Mouse (Mus musculus) liver, embryonic 15.5 days (tissue): ENCODE results near the gene Als2cl. TPM values are rescaled to one million over a fixed set of nuclear protein-coding genes. Genes with fewer than 3 reads are reported as not detected.

ENCODE experiments used
- ATAC-seq: fragments of 200-750 bp; cut with Nextera tagmentation; 2 replicates; pipeline ENCODE4 v1.8.0; 2017; ENCODE audit warnings: moderate number of reproducible peaks, mild to moderate bottlenecking, moderate library complexity; ENCODE audit not compliant: insufficient read depth
- H3K27ac ChIP-seq: fragments of 300-500 bp; sonication (generic); replicated peaks from 2 replicates; pipeline ENCODE4 v1.5.1; 2015; ENCODE audit warnings: mild to moderate bottlenecking, inconsistent platforms
- H3K27me3 ChIP-seq: fragments of 300-500 bp; sonication (generic); 2 replicates; pipeline ENCODE4 v1.6.1; 2015; ENCODE audit warnings: mild to moderate bottlenecking, inconsistent platforms
- H3K36me3 ChIP-seq: fragments of 300-500 bp; sonication (generic); replicated peaks from 2 replicates; pipeline ENCODE4 v1.6.1; 2015; ENCODE audit warnings: moderate library complexity, mild to moderate bottlenecking, inconsistent platforms
- H3K4me1 ChIP-seq: fragments of 300-500 bp; sonication (generic); replicated peaks from 2 replicates; pipeline ENCODE4 v1.6.1; 2015; ENCODE audit warnings: inconsistent platforms
- H3K4me2 ChIP-seq: fragments of 300-500 bp; sonication (generic); 2 replicates; pipeline ENCODE4 v1.6.1; 2015; ENCODE audit warnings: moderate library complexity, mild to moderate bottlenecking, inconsistent platforms
- H3K4me3 ChIP-seq: fragments of 300-500 bp; sonication (generic); replicated peaks from 2 replicates; pipeline ENCODE4 v1.5.1; 2015; ENCODE audit warnings: mild to moderate bottlenecking, inconsistent platforms
- H3K9ac ChIP-seq: fragments of 300-500 bp; sonication (generic); 2 replicates; pipeline ENCODE4 v1.6.1; 2015; ENCODE audit warnings: moderate library complexity, mild to moderate bottlenecking, inconsistent platforms
- H3K9me3 ChIP-seq: fragments of 300-500 bp; sonication (generic); replicated peaks from 2 replicates; pipeline ENCODE4 v1.6.1; 2016; ENCODE audit warnings: inconsistent platforms
- WGBS: fragments of 180-500 bp; shearing (Covaris S2); methylation state at CpG from one replicate; pipeline ENCODE4 v1.1.7; 2015; ENCODE audit warnings: mixed read lengths; ENCODE audit not compliant: insufficient replicate concordance; 5-methylcytosine and 5-hydroxymethylcytosine counted together
- polyA plus RNA-seq: library from polyadenylated mRNA; unstranded; fragments of >200 nt; fragmentation: Nextera tagmentation; extraction: Ambion mirVana; gene quantifications from 2 replicates; pipeline ENCODE4 v1.2.1, GENCODE M21; 2015

Als2cl gene
- polyA plus RNA-seq, 1 experiment from 2014 or later: 1.7 TPM

DNA sequence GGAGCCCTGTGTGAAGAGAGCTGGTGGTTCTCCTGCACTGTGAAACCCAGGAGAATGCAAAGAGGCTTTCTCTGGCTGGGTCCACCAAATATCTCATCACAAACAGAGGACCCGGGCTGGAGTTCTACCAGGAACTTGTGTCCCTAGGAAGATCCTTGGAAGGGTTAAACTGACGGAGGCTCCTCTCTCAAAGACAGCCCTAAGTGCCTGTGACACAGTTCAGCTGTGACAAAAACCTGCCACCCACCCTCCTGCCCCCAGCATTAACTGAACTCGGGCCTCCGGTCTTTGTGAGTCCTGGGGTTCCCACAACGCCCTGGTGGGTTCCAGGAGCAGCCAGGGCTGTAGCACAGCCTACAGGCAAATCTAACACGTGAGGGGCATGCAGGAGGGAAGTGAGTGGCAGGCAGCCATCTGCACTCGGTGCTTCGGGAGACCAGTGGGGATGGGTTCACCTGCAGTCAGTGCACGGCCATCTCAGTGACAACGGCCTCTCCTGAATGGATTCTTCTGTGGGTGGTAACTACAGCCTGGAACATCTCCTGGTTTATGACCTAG is 19.9 kb downstream of the Als2cl start:
- H3K9me3 ChIP-seq: no peaks in the 10 kb centered on the region
- H3K4me2 ChIP-seq: no peak overlapping the region
- ATAC-seq: no peak
- 61% methylated on average over 10 of the region's 10 CpGs for WGBS
- no peak overlapping the region for H3K9ac ChIP-seq
- no peaks in the 10 kb centered on the region for H3K27me3 ChIP-seq
- peaks cover 2% of the 10 kb centered on the region; the same call in 1 of the 2 replicates for H3K4me1 ChIP-seq
- no peak overlapping the region for H3K4me3 ChIP-seq
- no peaks in the 10 kb centered on the region for H3K36me3 ChIP-seq
- no peak overlapping the region for H3K27ac ChIP-seq

DNA sequence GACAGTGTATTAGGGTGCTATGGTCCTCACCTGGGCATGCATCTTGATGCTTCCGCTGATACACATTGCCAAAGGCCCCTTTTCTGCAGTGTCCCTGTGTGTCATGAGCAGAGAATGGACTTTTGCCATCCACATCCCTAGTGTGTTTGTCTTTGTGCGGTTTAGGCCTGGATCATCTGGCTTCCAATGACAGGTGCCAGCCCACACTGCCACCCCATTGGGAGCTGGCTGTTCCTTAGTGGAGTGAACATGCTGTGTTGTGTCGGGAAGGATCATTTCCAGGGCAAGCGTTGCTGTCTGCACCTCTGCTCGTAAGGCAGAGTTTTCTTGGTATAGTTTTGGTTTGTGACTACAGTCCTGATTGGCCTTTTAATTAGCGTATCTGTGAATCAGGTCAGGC is 21.5 kb downstream of the Als2cl start:
- H3K4me3 ChIP-seq: no peak overlapping the region
- H3K27me3 ChIP-seq: no peaks in the 10 kb centered on the region
- H3K4me2 ChIP-seq: no peak overlapping the region
- ATAC-seq: no peak
- no peaks in the 10 kb centered on the region for H3K4me1 ChIP-seq
- 63% methylated on average over 6 of the region's 6 CpGs for WGBS
- H3K9ac ChIP-seq: no peak overlapping the region
- H3K9me3 ChIP-seq: no peaks in the 10 kb centered on the region
- H3K27ac ChIP-seq: no peak overlapping the region
- H3K36me3 ChIP-seq: no peaks in the 10 kb centered on the region

DNA sequence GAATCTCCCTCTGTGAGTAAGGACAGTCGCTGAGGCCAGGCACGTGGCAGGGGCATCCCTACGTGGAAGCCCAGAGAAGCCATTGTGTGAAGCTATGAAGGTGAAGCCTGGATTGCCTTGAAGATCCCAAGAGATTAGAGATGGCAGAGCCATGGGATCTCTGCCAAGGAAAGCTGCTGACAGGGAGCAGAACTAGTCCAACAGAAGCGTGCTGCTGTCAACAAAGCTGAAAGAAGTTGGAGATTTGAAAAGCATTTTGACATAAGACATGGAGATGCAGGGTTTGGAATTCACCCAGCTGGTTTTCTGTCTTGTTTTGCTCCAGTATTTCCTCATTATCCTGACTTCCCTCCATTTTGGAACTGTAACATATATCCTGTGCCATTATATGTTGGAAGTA is 22.6 kb downstream of the Als2cl start:
- H3K9ac ChIP-seq: no peak overlapping the region
- ATAC-seq: no peak
- no peaks in the 10 kb centered on the region for H3K36me3 ChIP-seq
- H3K27me3 ChIP-seq: no peaks in the 10 kb centered on the region
- H3K4me2 ChIP-seq: no peak overlapping the region
- no peak overlapping the region for H3K27ac ChIP-seq
- no peaks in the 10 kb centered on the region for H3K9me3 ChIP-seq
- H3K4me1 ChIP-seq: no peaks in the 10 kb centered on the region
- WGBS: 68% methylated on average over 4 of the region's 4 CpGs
- H3K4me3 ChIP-seq: no peak overlapping the region

DNA sequence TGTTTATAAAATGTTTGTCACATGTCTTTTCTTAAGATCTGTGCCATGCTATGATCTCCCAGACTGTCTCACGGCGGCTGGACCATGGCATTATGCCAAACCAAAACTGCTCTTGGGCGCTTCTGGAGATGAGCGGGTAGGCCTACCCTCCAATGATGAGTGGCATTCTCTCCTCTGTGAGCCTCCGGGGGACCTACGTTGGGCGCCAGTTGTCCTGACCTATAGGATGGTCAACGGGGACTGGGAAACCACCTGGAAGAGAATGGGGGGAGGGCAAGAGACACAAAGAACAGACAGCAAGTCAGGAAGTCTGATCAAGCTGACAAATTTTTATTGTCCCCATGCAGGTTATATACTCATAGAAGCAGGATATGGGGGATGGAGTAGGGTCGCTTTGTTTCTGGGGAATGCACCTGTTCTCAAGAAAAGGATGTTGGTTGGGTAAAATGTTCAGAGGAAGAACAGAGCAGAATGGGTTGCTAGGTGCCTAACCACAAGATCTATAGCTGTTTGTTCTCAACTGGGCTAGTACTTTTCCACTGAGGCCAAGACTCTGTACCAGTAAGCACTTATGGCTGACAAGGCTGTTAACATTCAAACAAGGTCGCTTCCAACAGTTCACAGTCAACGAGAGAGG is 27.6 kb downstream of the Als2cl start:
- H3K4me2 ChIP-seq: no peak overlapping the region
- no peak overlapping the region for H3K9ac ChIP-seq
- no peak overlapping the region for H3K27ac ChIP-seq
- no peaks in the 10 kb centered on the region for H3K27me3 ChIP-seq
- no peaks in the 10 kb centered on the region for H3K9me3 ChIP-seq
- H3K4me1 ChIP-seq: no peaks in the 10 kb centered on the region
- no peaks in the 10 kb centered on the region for H3K36me3 ChIP-seq
- WGBS: 75% methylated on average over 11 of the region's 11 CpGs
- H3K4me3 ChIP-seq: no peak overlapping the region
- ATAC-seq: no peak

DNA sequence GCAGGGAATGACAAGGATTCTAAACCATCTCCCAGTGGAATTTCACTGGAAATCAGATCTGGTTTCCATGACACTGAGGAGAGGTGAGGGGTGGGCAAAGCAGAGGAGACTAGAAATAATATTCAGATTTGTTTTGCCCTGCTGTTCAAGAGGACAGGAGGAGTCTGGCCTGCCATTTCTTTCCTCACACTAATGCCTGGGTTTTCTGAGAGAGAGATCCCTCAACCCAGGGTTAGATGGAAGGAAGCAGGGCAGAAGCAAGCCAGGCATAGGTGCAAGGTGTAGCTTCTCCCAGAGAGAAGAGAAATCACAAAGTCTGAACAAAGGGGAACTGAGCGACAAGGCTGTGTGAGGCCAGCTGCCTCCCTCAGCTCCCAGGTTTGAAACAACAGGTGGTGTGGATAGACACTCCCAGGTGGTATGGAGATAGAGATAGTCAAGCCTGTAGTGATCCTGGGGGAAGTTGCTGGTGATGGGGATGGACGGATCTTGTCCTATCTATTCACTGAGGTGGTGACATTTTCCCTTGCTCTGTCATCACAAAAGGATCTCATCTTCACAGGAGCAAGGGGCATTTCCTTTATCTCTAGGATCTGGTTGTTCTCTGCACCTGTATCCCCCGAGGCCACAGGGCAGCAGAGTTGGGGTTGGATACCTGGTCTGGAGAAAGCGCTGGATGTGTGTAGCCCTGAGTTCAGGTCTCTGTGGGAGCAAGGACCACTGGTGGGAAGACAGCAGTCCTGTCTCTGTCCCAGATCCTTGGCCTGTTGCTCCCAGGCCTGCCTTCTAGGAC is 28.4 kb downstream of the Als2cl start:
- H3K4me2 ChIP-seq: no peak overlapping the region
- WGBS: 57% methylated on average over 4 of the region's 4 CpGs
- no peaks in the 10 kb centered on the region for H3K9me3 ChIP-seq
- H3K27me3 ChIP-seq: no peaks in the 10 kb centered on the region
- no peak for ATAC-seq
- H3K4me3 ChIP-seq: no peak overlapping the region
- H3K27ac ChIP-seq: no peak overlapping the region
- H3K36me3 ChIP-seq: no peaks in the 10 kb centered on the region
- H3K9ac ChIP-seq: no peak overlapping the region
- H3K4me1 ChIP-seq: no peaks in the 10 kb centered on the region

DNA sequence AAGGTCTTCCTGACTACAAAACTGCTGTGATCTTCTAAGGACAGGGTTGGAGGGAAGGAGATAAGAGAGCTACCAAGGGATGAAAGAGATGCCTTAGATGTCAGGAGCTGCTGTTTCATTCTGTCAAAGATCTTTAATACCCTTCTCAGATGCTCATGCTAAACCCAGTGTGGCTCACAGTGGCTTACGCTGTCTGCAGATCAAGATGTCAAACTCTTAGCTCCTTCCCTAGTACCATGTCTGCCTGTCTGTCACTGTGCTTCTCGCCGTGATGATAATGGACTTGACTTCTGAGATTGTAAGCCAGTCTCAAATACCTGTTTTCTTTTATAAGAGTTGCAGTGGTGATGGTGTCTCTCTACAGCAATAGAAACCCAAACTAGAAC is 29.0 kb downstream of the Als2cl start:
- Histone ChIP-seq H3K27me3 (no peaks in the 10 kb centered on the region), H3K4me3 (no peak overlapping the region), H3K36me3 (no peaks in the 10 kb centered on the region), H3K27ac (no peak overlapping the region), H3K9me3 (no peaks in the 10 kb centered on the region), H3K9ac (no peak overlapping the region), H3K4me2 (no peak overlapping the region), H3K4me1 (no peaks in the 10 kb centered on the region)
- WGBS: 86% methylated on average over 3 of the region's 3 CpGs
- ATAC-seq: no peak

DNA sequence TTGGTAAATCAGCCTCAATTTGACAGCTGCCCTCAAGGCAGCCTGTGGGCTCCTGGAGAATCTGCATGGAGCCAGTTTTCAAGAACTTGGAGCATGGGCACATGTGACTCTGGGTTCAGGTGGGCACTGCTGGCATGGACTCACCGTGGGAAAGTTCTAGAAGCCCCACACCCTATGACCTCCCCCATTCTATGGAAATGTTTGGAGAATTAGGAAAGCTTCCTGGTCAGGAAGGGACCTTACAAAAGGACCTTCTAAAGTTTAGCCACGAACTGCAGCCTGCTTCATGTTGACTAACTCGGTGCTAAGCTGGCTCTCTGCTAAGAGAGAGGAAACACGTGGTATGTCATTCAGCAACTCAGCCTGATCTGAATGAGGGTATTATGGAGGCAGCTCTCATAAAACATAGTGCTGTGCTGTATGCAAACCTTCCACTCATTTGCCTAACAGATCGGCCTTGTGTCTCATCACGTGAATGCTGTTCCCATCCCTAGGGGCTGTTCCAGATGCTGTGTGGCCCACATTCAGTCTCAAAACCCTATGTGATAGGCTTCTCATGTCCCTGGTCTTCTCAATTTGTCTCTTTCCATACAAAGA is 29.8 kb downstream of the Als2cl start:
- WGBS: 44% methylated on average over 6 of the region's 6 CpGs
- no peak for ATAC-seq

DNA sequence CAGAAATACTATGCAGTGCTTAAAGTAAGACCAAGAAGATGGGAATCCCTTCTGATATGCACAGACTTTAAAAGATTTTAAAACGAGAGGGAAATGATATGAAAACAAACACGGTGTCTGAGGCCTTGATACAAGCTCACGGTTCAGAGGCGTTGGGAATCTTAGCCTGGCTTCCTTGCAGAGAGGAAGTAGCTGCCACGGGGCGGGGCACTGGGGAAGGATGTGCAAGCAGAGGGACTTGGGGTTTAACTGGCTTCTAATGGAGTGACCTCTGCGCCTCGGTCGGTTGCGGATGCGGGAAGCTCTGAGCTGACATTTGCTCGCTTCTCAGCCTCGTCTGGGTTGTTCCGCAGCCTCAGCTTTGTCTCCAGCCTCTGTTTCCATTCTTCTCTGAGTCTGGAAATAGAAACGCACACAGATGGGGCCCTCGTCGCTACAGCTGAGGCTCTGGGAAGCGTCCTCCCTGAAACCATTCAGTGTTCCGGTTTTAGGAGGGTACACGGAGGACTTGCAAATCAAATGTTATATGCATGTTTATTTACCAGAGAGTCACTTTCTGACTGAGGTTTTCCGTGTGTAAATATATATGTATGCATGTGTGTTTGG is 35.1 kb downstream of the Als2cl start:
- H3K9ac ChIP-seq: no peak overlapping the region
- no peak overlapping the region for H3K4me3 ChIP-seq
- 48% methylated on average over 21 of the region's 21 CpGs for WGBS
- no peaks in the 10 kb centered on the region for H3K36me3 ChIP-seq
- H3K9me3 ChIP-seq: no peaks in the 10 kb centered on the region
- no peaks in the 10 kb centered on the region for H3K4me1 ChIP-seq
- no peak for ATAC-seq
- H3K27me3 ChIP-seq: no peaks in the 10 kb centered on the region
- no peak overlapping the region for H3K4me2 ChIP-seq
- no peak overlapping the region for H3K27ac ChIP-seq

More for the DNA sequence above, 29.8 kb downstream of the Als2cl start:
- H3K4me3 ChIP-seq: no peak overlapping the region
- H3K9ac ChIP-seq: no peak overlapping the region
- no peak overlapping the region for H3K27ac ChIP-seq
- H3K36me3 ChIP-seq: no peaks in the 10 kb centered on the region
- H3K4me2 ChIP-seq: no peak overlapping the region
- H3K27me3 ChIP-seq: no peaks in the 10 kb centered on the region
- no peaks in the 10 kb centered on the region for H3K4me1 ChIP-seq
- no peaks in the 10 kb centered on the region for H3K9me3 ChIP-seq

DNA sequence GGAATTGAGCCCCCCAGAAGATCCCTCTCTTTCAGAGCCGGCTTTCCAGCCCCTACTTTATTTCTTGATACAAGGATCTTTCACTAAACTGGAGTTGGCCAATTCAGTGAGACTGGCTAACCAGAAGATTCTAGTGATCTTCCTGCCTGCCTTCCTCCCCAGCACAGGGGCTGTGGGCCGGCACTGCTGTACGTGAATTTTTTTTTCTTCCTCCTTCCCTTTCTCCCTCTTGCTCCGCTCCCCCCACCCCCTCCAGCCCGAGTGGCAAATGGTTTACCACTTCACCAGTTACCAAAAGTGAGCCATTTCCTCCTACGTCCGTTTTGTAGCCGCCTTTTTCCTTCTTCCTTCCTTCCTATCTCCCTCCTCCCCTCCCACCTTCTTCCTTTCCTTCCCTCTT is 35.8 kb downstream of the Als2cl start:
- Histone ChIP-seq H3K27ac (no peak overlapping the region), H3K4me2 (no peak overlapping the region), H3K9me3 (no peaks in the 10 kb centered on the region), H3K4me3 (no peak overlapping the region), H3K4me1 (no peaks in the 10 kb centered on the region), H3K27me3 (no peaks in the 10 kb centered on the region), H3K36me3 (no peaks in the 10 kb centered on the region), H3K9ac (no peak overlapping the region)
- no peak for ATAC-seq
- 11% methylated on average over 8 of the region's 8 CpGs for WGBS

DNA sequence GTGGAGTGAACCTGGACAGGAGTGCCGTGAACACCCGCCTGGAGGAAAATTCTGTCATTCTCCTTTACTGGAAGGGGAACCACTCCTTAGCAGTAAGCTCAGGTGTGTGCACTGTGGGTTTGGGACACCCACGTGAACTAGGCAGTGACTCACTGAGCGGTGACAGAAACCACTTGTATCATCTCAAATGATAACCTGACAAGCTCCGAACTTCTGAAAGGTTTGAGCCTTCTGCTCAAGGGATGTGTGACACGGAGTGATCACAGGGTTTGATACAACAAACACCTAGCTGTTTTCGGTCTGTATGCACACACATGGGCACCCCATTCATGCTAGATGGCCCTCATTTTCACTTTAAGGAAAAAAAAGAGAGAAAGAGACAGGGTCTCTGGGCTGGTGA is 37.1 kb downstream of the Als2cl start, which contains the start of gene Fam240a:
TSS of gene Fam240a (minus strand) at position 76 of the 400 bp plus-strand sequence.
- Histone ChIP-seq H3K4me3 (no peak within 1 kb of the TSS), H3K4me2 (no peak within 1 kb of the TSS), H3K9ac (no peak within 1 kb of the TSS), H3K27me3 (no peaks in the 10 kb centered on the region), H3K4me1 (no peaks in the 10 kb centered on the region), H3K9me3 (no peaks in the 10 kb centered on the region), H3K36me3 (no peaks in the 10 kb centered on the region), H3K27ac (no peak within 1 kb of the TSS)
- ATAC-seq: no peak
- WGBS: 68% methylated on average over 7 of the region's 7 CpGs
